Mouse (Mus musculus) erythroblast, embryonic 14.5 days (primary cell): ENCODE data around the gene Atoh8.

ENCODE experiments used
- GATA1 ChIP-seq: IDR thresholded peaks from 2 replicates; pipeline ENCODE4 v1.6.1; 2012; ENCODE audit warnings: low read length, inconsistent platforms, mixed read lengths
- TAL1 ChIP-seq: IDR thresholded peaks from 3 replicates; pipeline ENCODE4 v1.6.1; 2012; ENCODE audit warnings: low read length, inconsistent platforms, mixed read lengths

- TF ChIP-seq GATA1 (no peak), TAL1 (no peak)
Measured at GRCm38 (mm10) chr6:72232870-72233269, 2.5 kb downstream of the Atoh8 start.
